Comparison of ENCODE assay signal across 8 mouse cellular contexts in genomic region chr7:25679971-25680370, GRCm38 (mm10). TPM values are rescaled to one million over a fixed set of nuclear protein-coding genes. Genes with fewer than 3 reads are reported as not detected.
A peak's percentile ranks its signal among the peaks of the same experiment; 100 is the strongest.
DNase-seq lines count a peak whose midpoint lies in the region; ATAC-seq and TF ChIP-seq lines count a peak whose summit lies in the region.

No protein-coding gene starts in this region.

- WGBS in heart, embryonic 10.5 days, result 7% methylated on average over 6 of the region's 6 CpGs
- WGBS in lung, postnatal 0 days, result 9% methylated on average over 6 of the region's 6 CpGs

- no peak overlapping the region for H3K9ac ChIP-seq in lung, postnatal 0 days (replicated peaks; ENCODE audit: low read depth)

- no peaks in the 10 kb centered on the region for H3K9me3 ChIP-seq in heart, embryonic 10.5 days
- H3K9me3 ChIP-seq in lung, postnatal 0 days (ENCODE audit: low read length), result no peaks in the 10 kb centered on the region

- TF ChIP-seq EP300 in lung, postnatal 0 days (IDR thresholded peaks at IDR 0.05), result peak; percentile 30; the same call in 1 of the 2 replicates

- peak; percentile 46 for TF ChIP-seq CTCF in lung, postnatal 0 days (IDR thresholded peaks at IDR 0.05)

- peak overlapping the region; percentile 79 for H3K4me3 ChIP-seq in heart, embryonic 10.5 days
- peak overlapping the region; percentile 63; the same call in 1 of the 2 replicates for H3K4me3 ChIP-seq in lung, postnatal 0 days (ENCODE audit: low read depth, low read length)

- no peak for ATAC-seq in lung, postnatal 0 days

- peak overlapping the region; percentile 95 for H3K27ac ChIP-seq in heart, embryonic 10.5 days
- peak overlapping the region; percentile 92; the same call in 1 of the 2 replicates for H3K27ac ChIP-seq in lung, postnatal 0 days (ENCODE audit: low read length)

- intact Hi-C loops in heart, postnatal 10 days (cut with DNase I), result loop anchor here (2.0 kb wide), 1 partner anchor 75 kb away; the partner anchor contains the start of gene Hnrnpul1
- intact Hi-C loops in gastrocnemius, postnatal 14 days (cut with DNase I; ENCODE audit: low total_unique reads), result no loop called here

- H3K4me2 ChIP-seq in lung, postnatal 0 days (replicated peaks; ENCODE audit: low read depth, low read length), result peak overlapping the region; percentile 27

- H3K27me3 ChIP-seq in heart, embryonic 10.5 days (ENCODE audit: insufficient read depth, poor library complexity, severe bottlenecking), result peaks cover 25% of the 10 kb centered on the region
- no peaks in the 10 kb centered on the region for H3K27me3 ChIP-seq in lung, postnatal 0 days (replicated peaks; ENCODE audit: insufficient read depth, low read length)

- peaks cover 38% of the 10 kb centered on the region for H3K4me1 ChIP-seq in heart, embryonic 10.5 days
- peaks cover 24% of the 10 kb centered on the region for H3K4me1 ChIP-seq in lung, postnatal 0 days (ENCODE audit: insufficient read depth, low read depth, low read length)

- H3K36me3 ChIP-seq in heart, embryonic 10.5 days, result 0 out of 2 replicates have a peak, but pooled peaks cover 5% of the 10 kb centered on the region
- no peaks in the 10 kb centered on the region for H3K36me3 ChIP-seq in lung, postnatal 0 days (ENCODE audit: insufficient read depth, low read length)

- no peak for DNase-seq in heart, embryonic 10.5 days (ENCODE audit: low spot score)
- DNase-seq in heart, postnatal 4 days, result no peak
- peak; percentile 24 for DNase-seq in Muller cell, postnatal 12 days (ENCODE audit: inconsistent ontology term)
- peak; percentile 23 to 27 for DNase-seq in heart, postnatal 10 days
- DNase-seq in lung, postnatal 0 days (ENCODE audit: low spot score), result peak; percentile 59
- no peak for DNase-seq in right cerebral cortex, postnatal 36 days (ENCODE audit: low spot score in 2 of 2)
- no peak for DNase-seq in gastrocnemius, postnatal 14 days
- no peak for DNase-seq in layer of hippocampus, postnatal 10 days (ENCODE audit: low spot score in 2 of 2)

RNA-seq across cellular contexts. Expression of gene B9d2, which starts 0.6 kb away (rescaled TPM):
- polyA plus RNA-seq in heart, embryonic 10.5 days (2016; fragmentation: Nextera tagmentation; extraction: Ambion mirVana), result 34.2 and 35.8 TPM in 2 replicates
- total RNA-seq in heart, postnatal 4 days (2021), result 10 to 100 TPM; 15.5 to 16.4 TPM
- 10 to 100 TPM; 12.3 to 14.3 TPM for total RNA-seq in heart, postnatal 10 days (2021)
- polyA plus RNA-seq in lung, postnatal 0 days (2015; fragmentation: Nextera tagmentation; extraction: Ambion mirVana), result 28.6 and 28.8 TPM in 2 replicates
- total RNA-seq in gastrocnemius, postnatal 14 days (2021), result 10 to 100 TPM in 1 of 2 experiments, 1 to 10 TPM in 1; 9.7 to 11.3 TPM
- total RNA-seq in layer of hippocampus, postnatal 10 days (2021), result 10 to 100 TPM; 26.6 to 29.8 TPM

RNA-seq across cellular contexts. Expression of gene Tmem91, which starts 5.0 kb away (rescaled TPM):
- 1.1 and 1.9 TPM in 2 replicates for polyA plus RNA-seq in heart, embryonic 10.5 days (2016; fragmentation: Nextera tagmentation; extraction: Ambion mirVana)
- total RNA-seq in heart, postnatal 4 days (2021), result under 1 TPM in 1 of 2 experiments, not detected in 1; 0.56 TPM
- total RNA-seq in heart, postnatal 10 days (2021), result not detected
- 1.2 and 2.0 TPM in 2 replicates for polyA plus RNA-seq in lung, postnatal 0 days (2015; fragmentation: Nextera tagmentation; extraction: Ambion mirVana)
- total RNA-seq in gastrocnemius, postnatal 14 days (2021), result under 1 TPM in 1 of 2 experiments, not detected in 1; 0.35 TPM
- 10 to 100 TPM; 37.2 to 46.4 TPM for total RNA-seq in layer of hippocampus, postnatal 10 days (2021)

RNA-seq across cellular contexts. Expression of gene Tgfb1, which starts 6.8 kb away (rescaled TPM):
- polyA plus RNA-seq in heart, embryonic 10.5 days (2016; fragmentation: Nextera tagmentation; extraction: Ambion mirVana), result 4.1 and 4.8 TPM in 2 replicates
- 10 to 100 TPM; 40.9 to 42.4 TPM for total RNA-seq in heart, postnatal 4 days (2021)
- 10 to 100 TPM; 43.6 to 45.5 TPM for total RNA-seq in heart, postnatal 10 days (2021)
- 6.6 and 9.0 TPM in 2 replicates for polyA plus RNA-seq in lung, postnatal 0 days (2015; fragmentation: Nextera tagmentation; extraction: Ambion mirVana)
- total RNA-seq in gastrocnemius, postnatal 14 days (2021), result 10 to 100 TPM; 13.8 to 14.4 TPM
- total RNA-seq in layer of hippocampus, postnatal 10 days (2021), result 10 to 100 TPM; 11.0 to 12.9 TPM

RNA-seq across cellular contexts. Expression of gene Exosc5, which starts 21.0 kb away (rescaled TPM):
- 50.6 and 74.8 TPM in 2 replicates for polyA plus RNA-seq in heart, embryonic 10.5 days (2016; fragmentation: Nextera tagmentation; extraction: Ambion mirVana)
- total RNA-seq in heart, postnatal 4 days (2021), result 10 to 100 TPM; 18.8 to 19.6 TPM
- total RNA-seq in heart, postnatal 10 days (2021), result 10 to 100 TPM; 17.9 to 20.6 TPM
- polyA plus RNA-seq in lung, postnatal 0 days (2015; fragmentation: Nextera tagmentation; extraction: Ambion mirVana), result 46.7 and 49.7 TPM in 2 replicates
- total RNA-seq in gastrocnemius, postnatal 14 days (2021), result 10 to 100 TPM; 21.3 to 21.6 TPM
- 10 to 100 TPM; 22.6 to 29.4 TPM for total RNA-seq in layer of hippocampus, postnatal 10 days (2021)

RNA-seq across cellular contexts. Expression of gene Bckdha, which starts 21.2 kb away (rescaled TPM):
- 51.7 and 51.8 TPM in 2 replicates for polyA plus RNA-seq in heart, embryonic 10.5 days (2016; fragmentation: Nextera tagmentation; extraction: Ambion mirVana)
- total RNA-seq in heart, postnatal 4 days (2021), result 10 to 100 TPM; 46.7 to 59.4 TPM
- total RNA-seq in heart, postnatal 10 days (2021), result 100 to 1,000 TPM in 1 of 2 experiments, 10 to 100 TPM in 1; 94.3 to 104 TPM
- polyA plus RNA-seq in lung, postnatal 0 days (2015; fragmentation: Nextera tagmentation; extraction: Ambion mirVana), result 61.8 and 71.7 TPM in 2 replicates
- 10 to 100 TPM; 58.0 to 78.3 TPM for total RNA-seq in gastrocnemius, postnatal 14 days (2021)
- total RNA-seq in layer of hippocampus, postnatal 10 days (2021), result 10 to 100 TPM; 33.2 to 36.1 TPM

Comparison
In these comparisons a context has a peak if more than half of its experiments do, and no peak if none do; other contexts are left out.
1. DNase-seq: peak in Muller cell, postnatal 12 days (single experiment), heart, postnatal 10 days (2 of 2) and lung, postnatal 0 days (single experiment); none in heart, embryonic 10.5 days (single experiment), heart, postnatal 4 days (single experiment), right cerebral cortex, postnatal 36 days (0 of 2), gastrocnemius, postnatal 14 days (single experiment) and layer of hippocampus, postnatal 10 days (0 of 2).
2. RNA of gene Tmem91, which starts 5.0 kb away (total RNA-seq): 37.2 to 46.4 TPM in layer of hippocampus, postnatal 10 days; 0.56 TPM in heart, postnatal 4 days, 0.35 TPM in gastrocnemius, postnatal 14 days and not detected in heart, postnatal 10 days; every median in the first group is over 10 times any median in the second.